Mouse (Mus musculus): ENCODE measurements around the gene Hint3. TPM values are rescaled to one million over a fixed set of nuclear protein-coding genes. Genes with fewer than 3 reads are reported as not detected.
"Not testable (repeated sequence)": the region's sequence is repeated elsewhere in the genome, so short reads cannot be mapped to it uniquely, and the experiment has no call there.

The Hint3 gene
- polyA plus RNA-seq, 1 experiment from 2014 or later = 26.1 TPM

DNA sequence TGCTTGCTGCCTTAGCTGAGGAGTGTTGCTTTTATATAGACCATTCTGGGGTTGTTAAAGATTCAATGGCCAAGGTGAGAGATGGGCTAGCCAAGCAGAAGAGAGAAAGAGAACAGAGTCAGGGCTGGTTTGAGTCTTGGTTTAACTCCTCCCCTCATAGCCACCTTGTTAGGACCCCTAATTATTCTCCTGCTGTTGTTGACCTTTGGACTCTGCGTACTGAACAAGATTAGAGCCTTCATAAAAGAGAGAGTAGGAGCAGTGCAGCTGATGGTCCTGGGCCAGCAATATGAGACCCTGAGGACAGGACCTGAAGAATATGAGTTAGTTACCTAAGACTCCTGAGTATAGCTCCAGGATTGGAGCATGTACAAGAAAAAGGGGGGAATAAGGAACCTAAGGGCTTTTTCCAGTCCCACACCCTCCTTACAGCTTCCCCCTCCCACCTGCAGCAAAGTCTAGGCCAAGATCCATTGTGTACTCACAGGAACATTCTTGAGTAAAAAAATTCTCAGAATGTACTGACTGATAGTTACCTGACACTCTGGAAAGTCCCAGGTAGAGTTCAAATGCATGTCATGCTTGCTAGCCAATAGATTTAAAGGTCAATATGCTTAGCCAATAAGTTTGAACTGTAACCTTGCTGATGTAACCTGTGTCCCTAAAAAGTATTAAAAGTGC lies 7.2 kb upstream of the Hint3 start:
- H3K36me3 ChIP-seq (ENCODE audit: control insufficient read depth, insufficient read depth, low read length); H3K4me1 ChIP-seq (ENCODE audit: control insufficient read depth, insufficient read depth, low read length); H3K27ac ChIP-seq (ENCODE audit: low read depth, low read length); H3K9me3 ChIP-seq (replicated peaks; ENCODE audit: control insufficient read depth, low read length); H3K4me2 ChIP-seq; H3K9ac ChIP-seq (ENCODE audit: low read depth, low read length); H3K4me3 ChIP-seq (ENCODE audit: low read depth, low read length); H3K27me3 ChIP-seq (ENCODE audit: control insufficient read depth, insufficient read depth, low read length); ATAC-seq (replicated peaks; ENCODE audit: insufficient number of reproducible peaks, low FRiP score, low TSS enrichment): not testable (repeated sequence)
- WGBS (ENCODE audit: insufficient replicate concordance) = 82% methylated on average over 1 of the region's 1 CpGs

GRCm38 (mm10) chr10:30632718-30633117 lies 3.3 kb upstream of the Hint3 start:
- Histone ChIP-seq H3K4me2 (no peak overlapping the region), H3K27ac (ENCODE audit: low read depth, low read length) (no peak overlapping the region), H3K36me3 (ENCODE audit: control insufficient read depth, insufficient read depth, low read length) (no peaks in the 10 kb centered on the region), H3K4me3 (ENCODE audit: low read depth, low read length) (no peak overlapping the region), H3K27me3 (ENCODE audit: control insufficient read depth, insufficient read depth, low read length) (no peaks in the 10 kb centered on the region), H3K9me3 (replicated peaks; ENCODE audit: control insufficient read depth, low read length) (no peaks in the 10 kb centered on the region), H3K9ac (ENCODE audit: low read depth, low read length) (no peak overlapping the region), H3K4me1 (ENCODE audit: control insufficient read depth, insufficient read depth, low read length) (no peaks in the 10 kb centered on the region)
- 89% methylated on average over 1 of the region's 1 CpGs for WGBS (ENCODE audit: insufficient replicate concordance)
- no peak for ATAC-seq (replicated peaks; ENCODE audit: insufficient number of reproducible peaks, low FRiP score, low TSS enrichment)

GRCm38 (mm10) chr10:30629977-30630376 lies 545 bp upstream of the Hint3 start:
- no peak overlapping the region for H3K9ac ChIP-seq (ENCODE audit: low read depth, low read length)
- no peak overlapping the region for H3K27ac ChIP-seq (ENCODE audit: low read depth, low read length)
- H3K4me1 ChIP-seq (ENCODE audit: control insufficient read depth, insufficient read depth, low read length) = no peaks in the 10 kb centered on the region; the same call in 1 of the 2 replicates
- no peaks in the 10 kb centered on the region for H3K36me3 ChIP-seq (ENCODE audit: control insufficient read depth, insufficient read depth, low read length)
- no peaks in the 10 kb centered on the region for H3K9me3 ChIP-seq (replicated peaks; ENCODE audit: control insufficient read depth, low read length)
- ATAC-seq (replicated peaks; ENCODE audit: insufficient number of reproducible peaks, low FRiP score, low TSS enrichment) = no peak
- no peak overlapping the region for H3K4me2 ChIP-seq
- H3K4me3 ChIP-seq (ENCODE audit: low read depth, low read length) = no peak overlapping the region
- no peaks in the 10 kb centered on the region for H3K27me3 ChIP-seq (ENCODE audit: control insufficient read depth, insufficient read depth, low read length)

- not testable (repeated sequence) for H3K4me3 ChIP-seq (ENCODE audit: low read depth, low read length); H3K4me2 ChIP-seq; H3K27ac ChIP-seq (ENCODE audit: low read depth, low read length); H3K36me3 ChIP-seq (ENCODE audit: control insufficient read depth, insufficient read depth, low read length); H3K4me1 ChIP-seq (ENCODE audit: control insufficient read depth, insufficient read depth, low read length); ATAC-seq (replicated peaks; ENCODE audit: insufficient number of reproducible peaks, low FRiP score, low TSS enrichment); H3K9me3 ChIP-seq (replicated peaks; ENCODE audit: control insufficient read depth, low read length); H3K27me3 ChIP-seq (ENCODE audit: control insufficient read depth, insufficient read depth, low read length); H3K9ac ChIP-seq (ENCODE audit: low read depth, low read length)
- WGBS (ENCODE audit: insufficient replicate concordance) = 91% methylated on average over 11 of the region's 11 CpGs
Observed at GRCm38 (mm10) chr10:30628444-30628843, 988 bp downstream of the Hint3 start.

GRCm38 (mm10) chr10:30627548-30627947 lies 1.9 kb downstream of the Hint3 start:
- ATAC-seq (replicated peaks; ENCODE audit: insufficient number of reproducible peaks, low FRiP score, low TSS enrichment) = no peak
- no peaks in the 10 kb centered on the region for H3K27me3 ChIP-seq (ENCODE audit: control insufficient read depth, insufficient read depth, low read length)

GRCm38 (mm10) chr10:30624161-30625019 lies 5.0 kb downstream of the Hint3 start:
- Histone ChIP-seq H3K4me1 (ENCODE audit: control insufficient read depth, insufficient read depth, low read length) (no peaks in the 10 kb centered on the region; the same call in 1 of the 2 replicates), H3K4me2 (no peak overlapping the region), H3K36me3 (ENCODE audit: control insufficient read depth, insufficient read depth, low read length) (no peaks in the 10 kb centered on the region), H3K9me3 (replicated peaks; ENCODE audit: control insufficient read depth, low read length) (no peaks in the 10 kb centered on the region), H3K4me3 (ENCODE audit: low read depth, low read length) (no peak overlapping the region), H3K27ac (ENCODE audit: low read depth, low read length) (no peak overlapping the region), H3K9ac (ENCODE audit: low read depth, low read length) (no peak overlapping the region), H3K27me3 (ENCODE audit: control insufficient read depth, insufficient read depth, low read length) (no peaks in the 10 kb centered on the region)
- no peak for ATAC-seq (replicated peaks; ENCODE audit: insufficient number of reproducible peaks, low FRiP score, low TSS enrichment)
- 55% methylated on average over 5 of the region's 5 CpGs for WGBS (ENCODE audit: insufficient replicate concordance)

More at GRCm38 (mm10) chr10:30627548-30627947, 1.9 kb downstream of the Hint3 start:
- no peaks in the 10 kb centered on the region; the same call in 1 of the 2 replicates for H3K4me1 ChIP-seq (ENCODE audit: control insufficient read depth, insufficient read depth, low read length)
- no peaks in the 10 kb centered on the region for H3K36me3 ChIP-seq (ENCODE audit: control insufficient read depth, insufficient read depth, low read length)
- H3K4me3 ChIP-seq (ENCODE audit: low read depth, low read length) = no peak overlapping the region
- 24% methylated on average over 1 of the region's 1 CpGs for WGBS (ENCODE audit: insufficient replicate concordance)
- H3K9ac ChIP-seq (ENCODE audit: low read depth, low read length) = no peak overlapping the region
- H3K4me2 ChIP-seq = no peak overlapping the region
- H3K9me3 ChIP-seq (replicated peaks; ENCODE audit: control insufficient read depth, low read length) = no peaks in the 10 kb centered on the region
- no peak overlapping the region for H3K27ac ChIP-seq (ENCODE audit: low read depth, low read length)

DNA sequence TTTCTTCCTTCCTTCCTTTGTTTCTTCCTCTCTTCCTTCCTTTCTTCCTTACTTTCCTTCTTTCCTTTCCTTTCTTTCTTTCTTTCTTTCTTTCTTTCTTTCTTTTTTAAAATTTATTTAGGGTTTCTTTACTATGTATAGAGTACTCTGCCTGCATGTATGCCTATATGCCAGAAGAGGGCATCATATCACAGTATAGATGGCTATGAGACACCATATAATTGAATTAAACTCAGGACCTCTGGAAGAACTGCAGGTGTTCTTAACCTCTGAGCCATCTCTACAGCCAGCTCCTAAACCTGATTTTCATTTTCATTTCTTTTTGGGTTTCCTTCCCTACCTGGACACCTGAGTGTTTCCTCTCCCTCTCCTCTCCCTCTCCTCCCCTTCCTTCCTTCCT lies 6.5 kb downstream of the Hint3 start:
- no peaks in the 10 kb centered on the region for H3K36me3 ChIP-seq (ENCODE audit: control insufficient read depth, insufficient read depth, low read length)
- H3K4me3 ChIP-seq (ENCODE audit: low read depth, low read length) = no peak overlapping the region
- H3K4me2 ChIP-seq = no peak overlapping the region
- ATAC-seq (replicated peaks; ENCODE audit: insufficient number of reproducible peaks, low FRiP score, low TSS enrichment) = no peak
- H3K9ac ChIP-seq (ENCODE audit: low read depth, low read length) = no peak overlapping the region
- H3K9me3 ChIP-seq (replicated peaks; ENCODE audit: control insufficient read depth, low read length) = no peaks in the 10 kb centered on the region
- H3K27me3 ChIP-seq (ENCODE audit: control insufficient read depth, insufficient read depth, low read length) = no peaks in the 10 kb centered on the region
- H3K27ac ChIP-seq (ENCODE audit: low read depth, low read length) = no peak overlapping the region
- H3K4me1 ChIP-seq (ENCODE audit: control insufficient read depth, insufficient read depth, low read length) = no peaks in the 10 kb centered on the region; the same call in 1 of the 2 replicates

GRCm38 (mm10) chr10:30618918-30619210 lies 10.6 kb downstream of the Hint3 start:
- Histone ChIP-seq H3K9ac (ENCODE audit: low read depth, low read length) (peak overlapping the region; percentile 76), H3K27ac (ENCODE audit: low read depth, low read length) (no peak overlapping the region)

More at GRCm38 (mm10) chr10:30618918-30619210, 10.6 kb downstream of the Hint3 start:
- H3K4me1 ChIP-seq (ENCODE audit: control insufficient read depth, insufficient read depth, low read length) = no peaks in the 10 kb centered on the region
- no peaks in the 10 kb centered on the region for H3K9me3 ChIP-seq (replicated peaks; ENCODE audit: control insufficient read depth, low read length)
- ATAC-seq (replicated peaks; ENCODE audit: insufficient number of reproducible peaks, low FRiP score, low TSS enrichment) = no peak
- no peaks in the 10 kb centered on the region for H3K27me3 ChIP-seq (ENCODE audit: control insufficient read depth, insufficient read depth, low read length)
- peak overlapping the region; percentile 85 for H3K4me2 ChIP-seq
- H3K4me3 ChIP-seq (ENCODE audit: low read depth, low read length) = peak overlapping the region; percentile 60
- 51% methylated on average over 3 of the region's 3 CpGs for WGBS (ENCODE audit: insufficient replicate concordance)
- H3K36me3 ChIP-seq (ENCODE audit: control insufficient read depth, insufficient read depth, low read length) = no peaks in the 10 kb centered on the region
